Mouse (Mus musculus): ENCODE measurements around the gene Usp10. TPM values are rescaled to one million over a fixed set of nuclear protein-coding genes. Genes with fewer than 3 reads are reported as not detected.

Gene Usp10
- total and polyA plus RNA-seq, 3 experiments: 80.0 to 161 (median 152) TPM

DNA sequence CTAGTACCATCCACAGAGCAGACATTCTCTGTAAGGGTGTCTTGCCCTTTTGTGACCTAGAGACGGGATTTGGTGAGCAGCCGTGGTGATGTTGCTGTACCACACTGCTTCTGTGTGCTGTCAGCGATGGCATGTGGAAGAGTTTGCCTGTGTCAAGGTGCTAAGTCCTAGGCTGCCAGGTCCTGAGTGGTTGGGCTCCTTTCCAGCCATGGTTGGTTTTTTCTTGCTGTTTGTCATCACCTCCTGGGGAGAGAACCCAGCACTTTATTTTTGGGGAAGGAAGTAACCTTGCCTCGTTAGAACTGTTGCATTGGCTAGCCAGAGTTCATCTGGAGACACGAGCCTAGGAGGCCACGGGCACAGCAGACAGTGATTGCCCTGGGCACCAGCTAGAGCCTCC, 25.4 kb downstream of the Usp10 start:
- dilution Hi-C loops (cut with MboI; ENCODE audit: extremely low pct_ligation_motif_present, extremely low pct_unique_long_range_greater_than_20kb, low sequenced_read_pairs): no loop called here
- no peak overlapping the region for H3K9ac ChIP-seq (ENCODE audit: insufficient read depth, low read depth)
- no peak overlapping the region for H3K27ac ChIP-seq (ENCODE audit: insufficient read depth, low read depth)
- H3K4me2 ChIP-seq (ENCODE audit: insufficient read depth, low read depth, poor library complexity, severe bottlenecking): no peak overlapping the region
- H3K79me2 ChIP-seq (replicated peaks; ENCODE audit: control insufficient read depth, extremely low read depth, insufficient read depth, poor library complexity, severe bottlenecking): peaks cover 51% of the 10 kb centered on the region
- no peak overlapping the region for H3K4me3 ChIP-seq (replicated peaks in 1 of 3; ENCODE audit: low read depth in 2 of 3, low read length in 2 of 3, poor library complexity in 1 of 3)
- TF ChIP-seq KAT2A (IDR thresholded peaks at IDR 0.05; ENCODE audit: insufficient replicate concordance, low read length): no peak
- no peak for TF ChIP-seq POLR2A (IDR thresholded peaks at IDR 0.05; ENCODE audit: low read depth, low read length)
- TF ChIP-seq USF1 (IDR thresholded peaks at IDR 0.05; ENCODE audit: low read depth, low read length): no peak
- TF ChIP-seq MAZ (IDR thresholded peaks at IDR 0.05; ENCODE audit: low read depth, low read length): no peak
- TF ChIP-seq MAFK (IDR thresholded peaks at IDR 0.05; ENCODE audit: insufficient replicate concordance, low read length): no peak
- TF ChIP-seq ZNF384 (IDR thresholded peaks at IDR 0.05; ENCODE audit: low read depth, low read length): no peak
- TF ChIP-seq SIN3A (IDR thresholded peaks at IDR 0.05; ENCODE audit: low read length): no peak
- no peak for TF ChIP-seq NELFE (IDR thresholded peaks at IDR 0.05; ENCODE audit: low read depth, low read length)
- no peak for TF ChIP-seq CTCF (conservative IDR thresholded peaks at IDR 0.05 in 1 of 2, IDR thresholded peaks at IDR 0.05 in 1 of 2; ENCODE audit: low read depth in 2 of 2, low read length in 2 of 2)
- no peak for TF ChIP-seq UBTF (IDR thresholded peaks at IDR 0.05; ENCODE audit: low read depth, low read length)
- TF ChIP-seq BHLHE40 (IDR thresholded peaks at IDR 0.05; ENCODE audit: low read depth, low read length): no peak
- TF ChIP-seq HCFC1 (IDR thresholded peaks at IDR 0.05; ENCODE audit: low read depth, low read length): no peak
- TF ChIP-seq IRF4 (IDR thresholded peaks at IDR 0.05; ENCODE audit: low read depth, low read length): no peak
- peaks cover 0 to 5% of the 10 kb centered on the region in 2 experiments; a peak in 2 of 4 replicates for H3K4me1 ChIP-seq (ENCODE audit: control insufficient read depth in 1 of 2, insufficient read depth in 2 of 2)
- H3K27me3 ChIP-seq (replicated peaks): no peaks in the 10 kb centered on the region
- in situ Hi-C loops (cut with MboI; ENCODE audit: low pct_ligation_motif_present, low pct_unique_long_range_greater_than_20kb, low sequenced_read_pairs): no loop called here
- H3K9me3 ChIP-seq (replicated peaks; ENCODE audit: low read length): no peaks in the 10 kb centered on the region
- peaks cover 68 to 95% of the 10 kb centered on the region in 2 experiments for H3K36me3 ChIP-seq (replicated peaks in 1 of 2; ENCODE audit: control insufficient read depth in 1 of 2, insufficient read depth in 1 of 2, low read length in 1 of 2)
- DNase-seq (ENCODE audit: extremely low read depth): no peak

DNA sequence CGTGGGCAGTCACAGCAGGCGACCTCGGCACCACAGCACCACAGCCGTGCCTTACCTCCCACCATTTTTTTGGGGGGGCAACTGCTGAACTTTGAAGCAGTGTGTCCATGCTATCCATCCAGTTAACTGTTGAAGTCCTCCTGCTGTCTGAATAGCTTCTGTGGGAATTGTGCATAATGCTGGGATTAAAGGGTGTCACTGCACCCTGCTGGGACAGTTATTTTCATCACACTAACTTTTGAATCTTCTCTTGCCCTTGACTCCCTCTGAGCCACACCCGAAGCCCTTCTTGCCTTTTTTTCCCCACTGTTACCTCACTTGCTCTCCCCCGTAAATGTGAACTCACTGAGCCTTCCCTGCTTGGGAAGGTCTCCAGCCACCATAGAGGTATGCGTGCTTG, 28.3 kb downstream of the Usp10 start:
- dilution Hi-C loops (cut with MboI; ENCODE audit: extremely low pct_ligation_motif_present, extremely low pct_unique_long_range_greater_than_20kb, low sequenced_read_pairs): no loop called here
- no peaks in the 10 kb centered on the region for H3K9me3 ChIP-seq (replicated peaks; ENCODE audit: low read length)
- H3K9ac ChIP-seq (ENCODE audit: insufficient read depth, low read depth): no peak overlapping the region
- H3K4me2 ChIP-seq (ENCODE audit: insufficient read depth, low read depth, poor library complexity, severe bottlenecking): no peak overlapping the region
- H3K36me3 ChIP-seq (replicated peaks in 1 of 2; ENCODE audit: control insufficient read depth in 1 of 2, insufficient read depth in 1 of 2, low read length in 1 of 2): peaks cover 69 to 97% of the 10 kb centered on the region in 2 experiments
- in situ Hi-C loops (cut with MboI; ENCODE audit: low pct_ligation_motif_present, low pct_unique_long_range_greater_than_20kb, low sequenced_read_pairs): no loop called here
- no peaks in the 10 kb centered on the region for H3K4me1 ChIP-seq (ENCODE audit: control insufficient read depth in 1 of 2, insufficient read depth in 2 of 2)
- TF ChIP-seq SIN3A (IDR thresholded peaks at IDR 0.05; ENCODE audit: low read length) (no peak), E2F4 (IDR thresholded peaks at IDR 0.05; ENCODE audit: insufficient replicate concordance, low read depth, low read length) (no peak), PAX5 (IDR thresholded peaks at IDR 0.05; ENCODE audit: low read length) (no peak), CHD2 (IDR thresholded peaks at IDR 0.05; ENCODE audit: low read length) (no peak), MYC (IDR thresholded peaks at IDR 0.05; ENCODE audit: low read depth, low read length) (no peak), KAT2A (IDR thresholded peaks at IDR 0.05; ENCODE audit: insufficient replicate concordance, low read length) (no peak), NELFE (IDR thresholded peaks at IDR 0.05; ENCODE audit: low read depth, low read length) (no peak), NRF1 (IDR thresholded peaks at IDR 0.05; ENCODE audit: low read depth, low read length) (no peak), JUN (IDR thresholded peaks at IDR 0.05; ENCODE audit: insufficient read depth, low read depth, low read length) (no peak), BHLHE40 (IDR thresholded peaks at IDR 0.05; ENCODE audit: low read depth, low read length) (no peak), ELF1 (IDR thresholded peaks at IDR 0.05; ENCODE audit: low read depth, low read length) (no peak), JUND (conservative IDR thresholded peaks at IDR 0.05; ENCODE audit: low read depth, low read length) (no peak), EP300 (IDR thresholded peaks at IDR 0.05; ENCODE audit: low read length) (no peak), MEF2A (IDR thresholded peaks at IDR 0.05; ENCODE audit: borderline replicate concordance, low read depth, low read length) (no peak), CTCF (conservative IDR thresholded peaks at IDR 0.05 in 1 of 2, IDR thresholded peaks at IDR 0.05 in 1 of 2; ENCODE audit: low read depth in 2 of 2, low read length in 2 of 2) (no peak), MAFK (IDR thresholded peaks at IDR 0.05; ENCODE audit: insufficient replicate concordance, low read length) (no peak), POLR2AphosphoS2 (IDR thresholded peaks at IDR 0.05; ENCODE audit: low read depth, low read length) (no peak), TCF12 (IDR thresholded peaks at IDR 0.05; ENCODE audit: low read depth, low read length) (no peak)
- no peak for DNase-seq (ENCODE audit: extremely low read depth)
- H3K27me3 ChIP-seq (replicated peaks): no peaks in the 10 kb centered on the region
- no peak overlapping the region for H3K27ac ChIP-seq (ENCODE audit: insufficient read depth, low read depth)
- no peak overlapping the region for H3K4me3 ChIP-seq (replicated peaks in 1 of 3; ENCODE audit: low read depth in 2 of 3, low read length in 2 of 3, poor library complexity in 1 of 3)
- peaks cover 27% of the 10 kb centered on the region for H3K79me2 ChIP-seq (replicated peaks; ENCODE audit: control insufficient read depth, extremely low read depth, insufficient read depth, poor library complexity, severe bottlenecking)

Data from CH12.LX (cell line).